Mouse (Mus musculus) urinary bladder, postnatal 4 days (tissue): ENCODE data around the gene Fam213b.

ENCODE experiments used
- DNase-seq, 2 experiments: peaks; one replicate each; pipeline ENCODE4 v3.0.0; 2021 to 2022; ENCODE audit warnings: low spot score in 2 of 2

Gene Fam213b

DNA sequence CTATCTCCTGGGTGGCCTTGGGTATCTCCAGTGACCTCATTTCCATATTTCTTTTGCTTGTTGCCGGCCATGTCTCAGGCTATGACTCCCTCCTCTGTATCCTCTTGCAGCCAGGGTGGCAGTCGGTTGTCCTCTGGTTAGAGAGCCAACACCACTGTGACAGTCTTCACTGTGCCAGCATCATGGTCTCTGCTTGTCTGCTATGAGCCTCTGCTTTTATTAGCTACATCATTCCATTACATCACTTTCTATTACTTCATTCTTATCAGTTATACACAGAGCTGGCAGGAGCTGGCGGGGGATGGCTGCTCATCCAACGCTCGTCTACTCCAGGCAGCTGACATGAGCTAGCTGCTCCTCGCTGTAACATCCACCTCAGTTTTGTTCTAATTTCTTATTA lies 18.2 kb downstream of the Fam213b start:
- DNase-seq = no peak

DNA sequence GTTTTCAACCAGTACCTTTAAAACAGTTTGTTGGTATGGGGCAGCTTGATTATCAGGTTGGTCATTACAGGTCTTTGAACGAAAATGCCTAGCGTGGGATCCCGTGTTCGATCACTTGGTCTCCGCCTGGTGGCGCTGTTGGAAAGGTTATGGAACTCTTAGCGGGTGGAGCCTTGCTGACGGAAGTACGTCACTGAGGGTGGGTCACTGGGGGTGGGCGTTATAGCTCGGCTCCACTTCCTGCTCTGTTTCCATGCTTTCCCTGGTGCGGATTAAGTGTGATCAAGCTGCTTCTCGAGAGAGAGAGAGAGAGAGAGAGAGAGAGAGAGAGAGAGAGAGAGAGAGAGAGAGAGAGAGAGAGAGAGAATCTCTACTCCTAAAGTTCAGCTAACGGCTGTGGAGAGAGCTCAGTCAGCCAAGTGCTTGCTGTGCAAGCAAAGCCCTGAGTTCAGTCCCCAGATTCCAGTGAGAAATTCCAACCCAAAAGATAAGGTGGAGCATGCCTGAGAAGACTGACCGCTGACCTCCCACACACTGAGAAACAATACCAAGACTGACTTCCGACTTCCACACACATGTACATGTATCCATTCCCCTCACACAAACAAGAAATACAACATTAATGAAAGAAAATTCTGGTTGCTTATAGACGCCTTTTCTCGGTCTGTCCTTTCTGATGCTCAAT lies 20.9 kb downstream of the Fam213b start:
- DNase-seq = peak; percentile 84 to 95

DNA sequence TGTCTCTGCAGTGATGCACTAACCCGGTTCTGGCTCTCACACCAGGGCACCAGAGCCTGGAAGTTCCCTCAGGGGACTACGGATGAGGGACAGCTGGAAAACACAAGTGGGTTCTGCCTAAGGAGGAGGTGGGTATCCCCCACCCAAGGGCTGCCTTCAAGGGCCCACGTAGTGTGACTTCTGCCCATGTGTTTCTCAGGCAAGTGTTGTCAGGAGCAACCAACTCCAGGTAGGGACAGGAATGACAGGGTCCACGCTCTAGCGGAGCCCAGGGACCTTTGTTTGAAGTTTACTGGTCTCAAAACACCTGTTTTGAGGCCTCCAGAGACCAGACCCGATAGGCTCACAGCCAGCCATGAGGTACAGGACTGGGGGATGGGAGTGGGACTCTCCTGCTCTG lies 25.7 kb downstream of the Fam213b start:
- DNase-seq = no peak

DNA sequence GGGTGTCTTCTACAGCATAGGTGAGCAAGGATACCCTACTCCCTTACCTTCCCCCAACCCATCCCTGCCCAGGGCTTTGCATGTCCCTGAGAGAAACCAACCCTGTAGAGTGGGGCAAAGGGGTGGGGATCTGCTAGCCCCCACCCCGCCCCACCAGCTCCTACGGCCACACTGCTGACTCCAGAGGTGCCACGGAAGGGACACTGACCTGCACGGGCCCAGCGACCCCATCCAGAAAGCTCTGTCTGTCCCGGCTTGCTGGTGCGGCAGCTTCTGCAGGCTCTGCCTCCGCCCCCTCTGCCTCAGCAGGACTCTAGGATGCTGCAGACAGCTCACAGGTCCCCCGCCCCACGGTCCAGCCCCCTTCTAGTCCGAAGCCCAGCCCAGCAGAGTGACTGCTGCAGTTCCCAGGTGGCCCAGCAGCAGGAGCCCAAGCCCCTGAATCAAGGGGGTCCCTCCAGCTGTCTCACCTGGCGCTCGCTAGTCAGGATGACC lies 27.1 kb downstream of the Fam213b start:
- no peak for DNase-seq

DNA sequence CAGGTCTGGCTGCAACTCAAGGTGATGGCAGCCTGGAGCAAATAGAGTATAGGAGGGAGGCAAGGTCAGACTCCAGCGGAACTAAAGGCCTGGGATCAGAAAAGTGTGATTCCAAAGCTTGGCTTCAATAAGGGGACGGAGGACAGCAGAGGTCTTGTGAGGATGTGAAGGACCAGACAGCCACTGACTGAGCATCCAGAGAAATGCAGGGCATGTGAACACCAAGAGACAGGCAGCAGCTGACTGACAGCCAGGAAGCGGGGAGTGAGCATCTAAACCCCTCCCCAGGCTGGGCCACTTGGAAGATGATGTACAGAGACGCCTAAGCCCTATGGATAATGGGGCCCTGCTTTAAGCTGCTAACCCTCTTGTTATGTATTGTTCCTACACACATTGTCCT lies 28.2 kb downstream of the Fam213b start:
- DNase-seq = no peak

DNA sequence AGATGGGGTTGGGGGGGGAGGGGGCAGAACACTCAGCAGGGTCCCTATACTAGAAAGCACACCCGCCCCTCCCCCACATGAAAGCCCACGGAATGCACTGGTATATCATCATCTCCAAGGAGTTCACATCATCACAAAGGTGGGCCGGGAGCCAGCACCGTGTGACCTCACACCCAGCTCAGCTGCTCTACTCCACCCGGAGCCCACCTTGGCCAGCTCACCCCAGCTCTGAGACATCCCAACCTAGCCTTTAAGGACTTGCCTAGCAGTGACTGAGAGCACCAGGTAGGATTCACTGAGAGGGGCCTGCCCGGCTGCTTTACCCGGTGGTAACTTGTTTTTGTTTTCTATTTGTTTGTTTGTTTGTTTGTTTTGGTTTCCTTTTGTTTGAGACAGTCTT lies 29.5 kb downstream of the Fam213b start, which contains the start of gene Mmel1:
TSS of gene Mmel1 (plus strand) at position 146 of the 400 bp plus-strand sequence.
- DNase-seq = no peak

DNA sequence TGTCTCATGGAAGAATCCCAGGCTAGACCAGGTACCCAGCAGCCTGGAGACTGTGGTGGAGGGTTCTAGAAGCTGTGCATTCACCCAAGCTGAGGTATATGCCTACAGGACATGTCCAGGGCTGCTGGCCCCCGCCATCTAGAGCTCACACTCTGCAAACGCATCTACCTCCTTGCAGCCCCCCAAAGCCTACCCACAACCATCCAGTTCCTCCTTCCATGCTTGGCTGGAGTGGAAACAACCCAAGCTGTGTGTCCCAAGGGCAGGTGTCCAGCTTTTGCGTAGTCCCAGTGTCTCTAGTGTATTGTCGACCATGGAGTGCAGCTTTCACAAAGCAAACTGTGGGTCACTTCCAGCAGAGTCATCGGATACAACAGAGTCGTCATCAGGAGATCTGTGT lies 31.7 kb downstream of the Fam213b start:
- DNase-seq = no peak

DNA sequence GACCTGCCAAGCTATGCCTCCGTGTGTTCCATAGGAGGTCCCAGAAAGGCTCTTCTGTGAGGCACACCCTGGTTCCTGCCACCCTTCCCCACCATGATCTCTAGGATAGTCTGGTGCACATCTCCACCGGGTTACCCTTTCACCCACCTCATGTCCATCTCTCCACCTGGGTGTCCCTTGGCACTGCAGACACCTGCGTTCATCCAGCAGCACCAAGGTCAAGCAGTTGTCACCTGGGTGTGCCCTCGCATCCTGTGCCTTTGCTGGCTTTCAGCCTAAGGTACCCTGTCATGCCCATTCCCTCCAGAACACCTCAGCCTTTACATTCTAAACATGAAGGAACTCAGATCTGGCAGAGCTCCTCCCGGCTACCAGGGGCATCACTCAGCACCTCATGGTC lies 32.5 kb downstream of the Fam213b start:
- DNase-seq = peak in 1 of 2 experiments; percentile 50

DNA sequence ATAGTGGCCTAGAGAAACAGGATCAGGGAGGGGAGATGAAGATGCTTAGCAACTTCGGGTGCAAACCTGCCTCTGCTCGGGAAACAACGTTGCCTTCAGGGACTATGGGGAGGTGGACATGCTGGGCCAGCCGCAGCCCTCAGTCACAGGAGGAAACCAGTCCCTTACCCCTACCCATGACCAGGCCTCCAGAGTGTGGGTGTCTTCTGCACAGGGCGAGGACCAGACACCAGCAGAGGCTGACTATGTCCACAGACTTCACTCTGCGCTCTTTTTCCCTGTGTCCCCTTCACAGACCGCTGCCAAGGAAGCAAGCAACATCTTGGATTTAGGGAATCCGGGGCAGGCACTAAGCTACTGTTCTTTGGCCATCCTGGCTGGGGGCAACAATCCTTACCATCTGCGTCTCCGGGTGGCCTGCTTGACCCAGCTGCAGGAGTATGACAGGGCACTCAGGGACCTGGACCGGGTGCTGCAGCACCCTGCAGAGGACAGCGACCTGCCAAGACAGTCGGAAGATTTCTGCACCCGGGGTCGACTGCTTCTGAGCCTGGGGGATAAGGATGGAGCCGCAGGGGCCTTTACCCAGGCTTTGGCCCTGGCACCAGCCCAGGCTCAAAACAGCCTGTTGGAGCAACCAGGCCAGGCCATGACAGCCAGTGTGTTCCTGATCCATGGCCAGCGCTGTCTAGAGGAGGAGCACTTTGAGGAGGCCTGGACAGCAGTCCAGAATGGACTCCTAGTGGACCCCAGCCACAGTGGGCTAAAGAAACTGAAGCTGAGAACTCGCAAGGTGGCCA lies 33.8 kb downstream of the Fam213b start:
- peak in 1 of 2 experiments; percentile 58 for DNase-seq

DNA sequence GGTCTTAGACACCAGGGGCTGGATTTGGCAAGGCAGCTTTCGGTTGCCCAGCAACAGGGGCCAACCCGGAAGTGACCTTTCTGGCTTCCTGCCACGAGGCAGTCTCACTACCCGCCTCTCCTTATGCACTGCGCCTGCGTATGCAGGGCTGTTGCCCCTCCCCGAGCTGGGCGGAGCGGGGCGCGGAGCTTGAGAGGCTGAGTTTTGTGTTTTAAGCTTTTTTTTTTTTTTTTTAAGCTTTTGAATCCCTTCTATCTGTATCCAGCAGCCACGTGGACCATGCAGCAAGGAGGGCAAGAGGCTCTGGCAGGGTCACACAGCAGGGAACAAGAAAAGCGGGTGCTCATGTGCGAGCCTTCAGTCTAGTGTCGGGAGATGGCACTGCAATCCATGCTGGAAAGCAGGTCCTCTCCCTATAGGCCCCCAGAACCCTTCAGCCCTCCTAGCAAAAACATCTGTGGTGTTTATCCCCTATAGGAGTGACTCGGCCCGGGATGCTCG lies 34.6 kb downstream of the Fam213b start:
- peak; percentile 88 to 92 for DNase-seq

DNA sequence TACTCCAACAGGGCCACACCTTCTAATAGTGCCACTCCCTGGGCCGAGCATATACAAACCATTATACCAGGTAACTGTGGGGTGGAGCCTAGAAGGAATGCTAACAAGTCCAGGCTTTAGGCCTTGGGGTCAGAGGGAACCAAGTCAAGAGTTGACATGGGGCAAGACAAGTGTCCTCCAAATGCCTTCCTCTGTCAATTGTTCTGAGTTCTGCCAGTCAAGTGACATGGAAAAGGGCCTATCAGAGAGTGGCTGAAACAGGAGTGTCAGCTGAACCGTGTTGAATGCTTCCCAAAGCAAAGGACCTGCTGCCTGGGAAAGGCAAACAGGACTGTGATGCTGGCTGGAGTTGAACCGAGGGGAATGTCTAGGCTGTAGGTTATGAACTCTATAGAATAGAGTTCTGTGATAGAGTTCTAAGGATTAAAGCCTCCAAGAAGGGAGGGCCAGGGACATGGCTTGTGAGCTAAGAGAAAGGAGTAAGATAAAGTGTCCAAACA lies 35.4 kb downstream of the Fam213b start:
- peak in 1 of 2 experiments; percentile 36 for DNase-seq

DNA sequence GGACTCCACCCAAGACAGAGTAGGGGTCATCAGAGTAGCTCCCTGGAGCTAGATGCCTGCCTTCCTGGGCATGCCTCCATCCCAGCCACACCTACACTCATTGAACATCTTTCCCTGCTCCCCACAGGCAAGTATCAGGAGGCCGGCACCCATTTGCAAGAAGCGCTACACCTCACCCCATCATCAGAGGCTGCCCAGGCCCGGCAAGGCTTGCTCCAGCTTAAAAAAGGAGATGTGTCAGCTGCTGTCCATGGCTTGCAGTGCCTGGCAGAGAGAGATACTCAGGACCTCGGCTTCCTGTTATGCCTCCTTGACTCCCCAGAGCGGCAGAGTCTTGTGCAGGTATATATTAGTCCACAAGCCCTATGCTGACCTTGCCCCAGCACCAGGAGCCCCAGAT lies 37.0 kb downstream of the Fam213b start:
- peak in 1 of 2 experiments; percentile 54 for DNase-seq

DNA sequence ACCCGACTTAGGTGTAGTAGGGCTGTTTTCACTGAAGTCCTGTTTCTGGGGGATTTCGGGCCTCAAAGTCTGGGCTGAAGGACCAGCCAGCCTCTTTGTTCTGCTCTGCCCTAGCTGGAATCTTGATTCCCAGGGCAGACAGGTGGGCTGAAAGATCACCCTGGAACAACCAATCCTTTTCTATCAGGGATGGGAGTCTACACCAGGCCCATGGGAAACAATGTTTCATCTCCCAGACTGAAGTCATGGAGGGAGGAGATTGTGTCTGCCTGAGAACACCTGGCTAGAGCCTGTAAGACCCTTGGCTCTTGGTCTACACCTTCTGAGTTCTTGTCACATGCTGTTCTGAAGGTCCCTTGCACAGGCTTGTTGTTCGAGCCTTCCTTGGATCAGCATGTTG lies 40.3 kb downstream of the Fam213b start:
- DNase-seq = no peak

DNA sequence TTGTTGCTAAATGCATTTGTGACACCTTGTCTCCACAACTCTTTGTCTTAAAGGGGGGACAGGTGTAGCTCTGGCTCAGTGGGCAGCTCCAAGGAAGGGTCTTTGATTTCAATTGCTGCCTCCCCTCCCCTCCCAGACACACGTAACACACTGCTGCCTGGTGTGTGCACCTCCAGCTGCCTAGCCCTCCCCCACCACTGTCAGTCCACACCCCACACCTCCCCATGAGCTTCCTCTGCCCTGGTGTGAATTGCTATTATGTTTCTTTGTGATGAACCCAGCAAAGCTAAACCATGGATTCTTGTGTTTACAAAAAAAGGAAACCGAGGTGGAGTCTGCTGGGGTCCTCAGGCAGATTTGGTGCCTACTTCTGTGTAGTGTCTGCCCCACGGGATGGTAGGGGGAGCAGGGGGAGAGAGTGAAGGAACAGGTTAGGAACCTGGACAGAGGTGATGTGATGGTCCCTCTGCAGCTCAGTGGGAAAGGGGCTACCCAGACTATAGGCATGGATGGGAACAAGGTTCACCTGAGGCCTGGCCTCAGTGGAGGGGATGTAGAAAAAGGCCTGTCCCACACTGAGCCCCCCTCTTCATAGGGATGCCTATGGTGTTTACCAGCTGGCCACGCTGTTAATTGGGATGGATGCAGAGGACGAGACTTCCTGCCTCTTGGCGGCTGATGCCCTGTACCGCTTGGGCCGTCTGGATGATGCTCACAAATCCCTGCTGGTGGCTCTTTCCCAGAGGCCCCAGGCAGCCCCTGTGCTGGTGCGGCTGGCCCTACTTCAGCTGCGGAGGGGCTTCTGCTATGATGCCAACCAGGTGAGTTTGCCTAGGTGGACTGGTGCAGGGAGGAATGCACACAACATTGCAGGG lies 41.3 kb downstream of the Fam213b start:
- peak in 1 of 2 experiments; percentile 47 for DNase-seq

DNA sequence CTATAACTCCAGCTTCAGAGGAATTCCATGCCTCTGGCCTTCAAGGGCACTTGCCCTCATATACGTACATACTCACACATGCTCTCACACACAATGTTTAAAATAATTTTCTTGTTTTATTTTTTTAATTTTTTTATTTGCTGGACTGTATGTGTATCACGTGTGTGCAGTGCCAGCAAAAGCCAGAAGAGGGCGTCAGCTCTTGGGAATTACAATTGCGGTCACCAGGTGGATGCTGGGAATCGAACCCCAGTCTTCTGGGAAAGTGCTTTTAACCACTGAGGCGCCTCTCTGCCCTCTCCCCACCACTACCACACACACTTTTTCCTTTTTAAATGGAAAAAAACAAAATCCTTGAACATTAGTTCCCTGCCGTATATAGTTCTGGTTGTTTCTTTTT lies 42.1 kb downstream of the Fam213b start:
- peak in 1 of 2 experiments; percentile 57 for DNase-seq

DNA sequence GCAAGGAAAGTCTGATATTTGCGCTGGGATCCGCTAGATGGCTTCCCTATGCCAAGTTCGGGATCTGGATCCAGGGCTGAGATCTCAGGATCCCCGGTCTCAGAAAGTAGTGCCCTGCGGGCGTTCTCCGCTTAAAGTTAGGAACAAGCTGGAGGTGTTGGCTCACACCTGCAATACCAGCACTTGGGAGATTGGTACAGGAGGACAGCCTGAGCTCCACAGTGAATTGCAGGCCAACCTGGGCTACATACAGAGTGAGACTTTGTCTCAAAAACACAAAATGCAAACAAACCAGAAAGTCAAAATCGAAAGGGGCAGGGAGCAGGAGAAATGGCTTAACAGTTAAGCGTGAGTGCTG lies 42.5 kb downstream of the Fam213b start:
- DNase-seq = peak in 1 of 2 experiments; percentile 25

DNA sequence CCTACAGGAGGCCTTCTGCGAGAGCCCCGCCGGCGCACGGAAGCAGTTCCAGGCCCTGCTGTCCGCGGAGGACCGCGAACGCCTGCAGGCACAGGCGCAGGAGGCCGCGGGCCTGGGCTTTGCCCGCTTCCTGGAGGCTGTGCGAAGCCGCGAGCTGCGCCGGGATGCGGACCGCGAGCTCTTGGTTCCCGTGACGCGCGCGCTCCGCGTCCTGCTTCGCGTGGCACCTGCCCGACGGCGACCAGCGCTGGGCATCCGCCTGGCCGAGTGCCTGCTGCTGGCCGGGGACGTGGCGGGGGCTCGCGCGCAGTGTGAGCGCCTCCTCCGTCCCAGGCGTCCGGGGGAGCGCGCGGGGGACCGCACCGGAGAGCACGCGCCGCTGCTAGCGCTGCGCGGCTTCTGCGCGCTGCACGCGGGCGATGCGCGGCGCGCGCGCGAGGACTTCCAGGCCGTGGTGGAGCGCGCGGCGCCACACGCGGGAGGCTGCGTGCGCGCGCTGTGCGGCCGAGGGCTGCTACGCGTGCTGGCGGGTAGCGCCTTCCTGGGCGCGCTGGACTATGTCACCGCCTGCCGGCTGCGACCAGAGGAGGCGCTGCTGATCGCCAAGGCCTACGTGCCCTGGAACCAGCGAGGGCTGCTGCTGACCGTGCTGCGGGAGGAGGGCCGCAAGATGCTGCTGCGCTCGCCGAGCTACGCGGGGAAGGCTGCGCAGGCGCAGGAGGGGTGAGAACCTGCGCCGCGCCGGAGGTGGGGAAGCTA lies 43.0 kb downstream of the Fam213b start:
- peak; percentile 67 to 78 for DNase-seq

DNA sequence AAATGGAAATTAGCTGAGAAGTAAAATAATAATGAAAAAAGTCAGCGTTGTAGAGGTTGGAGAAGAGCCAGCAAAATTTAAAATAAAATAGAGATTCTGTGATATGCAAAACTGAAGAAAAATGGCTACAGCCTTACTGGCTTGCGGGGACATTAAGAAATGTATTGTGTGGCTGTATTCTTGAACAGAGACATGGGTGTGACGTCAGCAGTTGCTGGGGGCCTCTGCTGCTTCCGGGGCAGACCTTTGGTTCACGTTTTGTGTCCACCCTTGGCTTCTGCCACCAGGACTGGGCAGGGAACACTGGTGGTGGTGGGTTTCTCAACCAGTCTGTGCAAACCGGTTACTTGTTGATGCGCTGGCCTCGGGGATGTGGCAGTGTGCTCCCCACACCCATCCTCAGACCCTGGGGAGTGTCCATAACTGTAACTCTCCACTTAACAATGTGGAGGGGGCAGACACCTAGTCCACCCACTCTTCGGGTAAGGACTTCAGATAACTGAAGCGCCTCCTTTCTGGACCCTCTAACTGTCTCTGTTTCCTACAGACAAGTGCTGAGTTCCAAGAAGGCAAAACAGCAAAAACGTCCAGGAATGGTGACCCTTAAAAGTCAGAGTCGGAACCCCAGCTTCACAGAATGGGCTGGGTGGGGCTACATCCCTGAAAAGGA lies 44.1 kb downstream of the Fam213b start:
- DNase-seq = peak in 1 of 2 experiments; percentile 39

DNA sequence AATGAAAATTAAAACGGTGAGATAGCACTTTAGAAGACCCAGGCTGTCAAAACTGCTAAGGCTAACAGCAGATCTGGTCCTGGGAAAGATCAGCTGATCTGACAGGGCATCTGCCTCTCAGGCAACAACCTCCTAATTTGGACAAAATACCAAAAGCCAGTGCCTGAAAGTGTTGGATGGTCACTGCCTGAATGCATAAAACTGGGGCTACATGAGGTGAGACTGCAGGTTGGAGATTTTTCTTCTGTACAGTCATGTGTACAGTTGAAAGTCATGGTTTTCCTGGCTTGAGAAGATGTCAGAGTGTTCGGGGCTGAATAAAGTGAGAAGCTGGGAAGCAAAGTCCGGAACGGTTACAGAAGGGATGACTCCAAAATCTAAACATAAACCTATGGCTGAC lies 45.1 kb downstream of the Fam213b start:
- DNase-seq = no peak

DNA sequence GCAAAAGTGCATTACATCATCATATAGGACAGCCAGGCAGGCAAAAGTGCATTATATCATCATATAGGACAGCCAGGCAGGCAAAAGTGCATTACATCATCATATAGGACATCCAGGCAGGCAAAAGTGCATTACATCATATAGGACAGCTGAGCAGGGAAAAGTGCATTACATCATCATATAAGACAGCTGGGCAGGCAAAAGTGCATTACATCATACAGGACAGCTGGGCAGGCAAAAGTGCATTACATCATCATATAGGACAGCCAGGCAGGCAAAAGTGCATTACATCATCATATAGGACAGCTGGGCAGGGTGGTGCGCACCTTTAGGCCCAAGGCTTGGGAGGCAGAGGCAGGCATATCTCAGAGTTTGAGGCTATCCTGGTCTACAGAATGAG lies 46.2 kb downstream of the Fam213b start:
- peak in 1 of 2 experiments; percentile 43 for DNase-seq
